Mouse (Mus musculus) heart, adult 8-10 months (tissue): ENCODE results near the gene Dpm3. TPM values are rescaled to one million over a fixed set of nuclear protein-coding genes. Genes with fewer than 3 reads are reported as not detected.

Source experiments
- DNase-seq: peaks from one replicate; pipeline ENCODE4 v3.0.0; 2022; ENCODE audit warnings: low spot score
- total RNA-seq, 4 experiments: library from RNA; stranded (reverse); gene quantifications; 2 replicates each; pipeline ENCODE4 v1.2.4; 2022

Dpm3 gene
- total RNA-seq, 4 experiments from 2014 or later = 49.1 to 65.7 (median 53.6) TPM

DNA sequence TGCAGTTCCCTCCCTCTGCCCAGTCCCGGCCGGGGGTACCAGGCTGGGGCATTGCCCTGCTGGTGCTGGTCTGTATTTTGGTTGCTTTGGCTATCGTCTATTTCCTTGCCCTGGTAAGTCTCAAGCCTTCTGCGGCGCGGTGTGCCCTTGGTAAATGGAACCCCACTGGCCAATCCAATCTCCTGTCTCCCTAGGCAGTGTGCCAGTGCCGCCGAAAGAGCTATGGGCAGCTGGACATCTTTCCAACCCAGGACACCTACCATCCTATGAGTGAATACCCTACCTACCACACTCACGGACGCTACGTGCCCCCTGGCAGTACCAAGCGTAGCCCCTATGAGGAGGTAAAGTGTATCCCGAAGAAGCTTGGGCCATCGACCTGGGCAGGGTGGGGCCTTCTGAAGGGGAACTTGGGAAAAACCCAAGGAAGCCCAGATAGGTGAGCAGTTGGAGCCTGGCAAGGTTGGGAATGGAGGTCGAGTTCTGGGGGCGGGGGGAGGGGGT, 27.3 kb upstream of the Dpm3 start:
- no peak for DNase-seq

- no peak for DNase-seq
Measured at GRCm38 (mm10) chr3:89232614-89233013, 26.5 kb upstream of the Dpm3 start.

- DNase-seq = no peak
Measured at GRCm38 (mm10) chr3:89233562-89234110, 25.5 kb upstream of the Dpm3 start.

DNA sequence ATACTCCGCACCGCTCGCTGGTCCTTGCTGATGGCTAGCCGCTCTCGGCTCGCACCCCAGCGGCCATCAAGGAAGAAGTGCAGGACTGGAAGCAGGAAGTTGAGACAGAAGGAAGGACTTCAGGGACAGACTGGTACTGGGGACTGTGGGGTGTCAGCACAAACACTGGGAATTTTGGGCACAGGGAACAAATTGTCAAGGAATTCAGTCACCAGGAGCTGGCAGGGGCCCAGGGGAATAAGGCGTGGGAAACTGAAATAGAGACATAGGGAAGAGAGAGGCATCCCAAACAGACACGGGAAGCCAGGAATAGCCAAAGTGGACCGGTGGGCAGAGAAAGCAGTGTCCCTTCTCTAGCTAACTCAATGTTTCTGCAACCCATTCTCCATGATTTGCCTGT, 22.6 kb upstream of the Dpm3 start:
- no peak for DNase-seq

DNA sequence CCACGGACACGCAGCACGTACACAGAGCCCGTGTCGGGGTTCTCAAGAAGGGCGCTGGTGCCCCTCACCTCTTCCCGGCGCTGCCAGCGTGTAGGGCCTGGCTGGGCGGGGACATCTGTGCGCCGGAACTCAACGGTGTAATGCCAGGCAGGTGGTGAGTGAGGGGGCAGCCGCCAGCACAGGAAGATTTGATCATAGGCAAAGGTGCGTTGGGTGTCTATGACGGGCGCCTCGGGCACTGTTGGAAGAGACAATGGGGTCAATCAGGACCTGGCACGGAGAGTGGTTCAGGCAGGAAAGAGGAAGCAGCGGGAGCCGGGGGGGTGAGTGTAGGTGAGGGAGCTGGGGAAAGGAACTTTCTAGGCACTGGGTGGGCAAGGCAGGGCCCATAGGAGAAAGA, 21.5 kb upstream of the Dpm3 start:
- DNase-seq = no peak

DNA sequence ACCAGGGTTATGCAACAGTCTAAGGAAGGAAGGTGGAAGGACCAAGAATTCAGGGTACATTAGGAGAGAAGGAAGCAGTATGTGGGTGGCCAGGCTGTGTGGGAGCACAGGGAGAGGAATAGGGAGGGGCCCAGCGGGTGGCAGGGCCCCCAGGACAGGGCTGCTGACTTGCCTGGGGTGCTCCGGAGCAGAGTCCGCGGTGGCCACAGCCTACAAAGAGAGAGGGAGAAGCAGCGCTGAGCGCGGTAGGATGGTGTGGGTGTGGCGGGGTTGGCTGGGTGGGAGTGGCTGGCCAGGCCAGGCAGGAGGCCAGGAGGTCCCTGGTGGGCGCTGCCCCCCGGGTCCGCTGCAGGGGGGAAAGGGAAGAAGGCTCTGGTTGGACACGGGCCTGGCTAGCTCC, 20.7 kb upstream of the Dpm3 start:
- no peak for DNase-seq

GRCm38 (mm10) chr3:89242331-89242895, 16.7 kb upstream of the Dpm3 start:
- DNase-seq = peak; percentile 53

- DNase-seq = no peak
Measured at GRCm38 (mm10) chr3:89243609-89244008, 15.5 kb upstream of the Dpm3 start.

- no peak for DNase-seq
Measured at GRCm38 (mm10) chr3:89244158-89244981, 14.8 kb upstream of the Dpm3 start.

GRCm38 (mm10) chr3:89244982-89245687, 14.0 kb upstream of the Dpm3 start:
- DNase-seq = no peak

DNA sequence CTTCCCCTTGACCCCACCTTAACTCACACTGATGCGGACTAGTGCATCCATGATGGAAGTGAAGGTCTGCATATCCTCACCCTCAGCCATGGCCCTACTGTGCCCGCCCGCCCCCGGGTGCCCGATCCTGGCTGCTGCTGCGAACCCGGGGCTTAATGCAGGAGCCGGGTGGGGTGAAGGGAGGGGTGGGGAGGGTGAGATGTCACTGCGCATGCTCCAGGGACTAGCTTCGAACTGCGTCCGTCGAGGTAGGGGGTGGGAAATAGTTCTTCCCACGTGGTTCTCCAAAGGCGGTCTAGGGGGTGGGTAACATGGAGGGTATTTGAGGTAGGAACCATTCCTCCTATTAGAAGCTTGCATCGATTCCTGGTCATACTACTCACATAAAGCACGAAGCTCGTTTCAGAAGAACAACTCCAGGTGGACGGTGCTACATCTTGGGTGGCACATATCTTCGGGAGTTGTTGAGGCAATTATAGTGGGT, 13.4 kb upstream of the Dpm3 start, which contains the start of gene Krtcap2:
Gene Krtcap2, plus strand, starts transcription at position 279 of the 484 bp plus-strand sequence.
- DNase-seq = peak; percentile 39

DNA sequence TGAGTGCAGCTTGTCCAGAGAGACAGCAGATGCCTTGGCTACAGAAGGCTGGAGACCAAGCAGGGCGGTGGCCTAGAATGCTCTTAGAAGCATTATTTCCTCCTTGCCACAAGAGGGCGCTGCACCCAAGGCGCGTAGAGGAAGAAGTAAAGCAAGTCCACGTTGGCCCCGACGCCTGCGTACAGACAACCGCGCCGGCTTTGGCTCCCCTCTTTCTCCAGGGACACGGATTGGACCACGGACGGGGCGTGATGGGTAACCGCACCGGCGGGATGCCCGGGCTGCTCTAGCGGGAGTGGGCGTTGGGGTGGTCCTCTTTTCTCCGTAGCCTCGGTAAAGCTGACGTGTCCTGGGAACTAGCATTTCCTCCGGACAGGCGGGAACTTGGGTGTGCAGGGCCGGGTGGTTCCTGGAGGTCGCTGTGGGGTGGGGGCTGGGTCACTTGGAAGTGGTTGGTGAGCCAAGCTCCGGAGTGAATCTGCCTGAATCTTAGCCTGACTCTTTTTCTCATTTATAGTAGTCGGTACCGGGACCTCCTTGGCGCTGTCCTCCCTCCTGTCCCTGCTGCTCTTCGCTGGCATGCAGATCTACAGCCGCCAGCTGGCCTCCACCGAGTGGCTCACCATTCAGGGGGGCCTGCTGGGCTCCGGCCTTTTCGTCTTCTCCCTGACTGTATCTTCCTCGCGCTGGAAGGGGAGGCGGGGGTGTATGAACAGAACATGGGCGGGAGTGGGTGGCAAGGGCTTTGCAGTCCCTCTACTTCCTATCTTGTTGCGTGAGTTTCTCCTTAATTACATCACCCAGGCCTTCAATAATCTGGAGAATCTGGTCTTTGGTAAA, 12.7 kb upstream of the Dpm3 start, which contains the start of gene Trim46:
Gene Trim46, minus strand, starts transcription at position 49 of the 840 bp plus-strand sequence.
- DNase-seq = peak; percentile 91

GRCm38 (mm10) chr3:89247466-89247865, 11.7 kb upstream of the Dpm3 start:
- no peak for DNase-seq

GRCm38 (mm10) chr3:89250435-89251040, 8.6 kb upstream of the Dpm3 start:
- peak; percentile 75 for DNase-seq

DNA sequence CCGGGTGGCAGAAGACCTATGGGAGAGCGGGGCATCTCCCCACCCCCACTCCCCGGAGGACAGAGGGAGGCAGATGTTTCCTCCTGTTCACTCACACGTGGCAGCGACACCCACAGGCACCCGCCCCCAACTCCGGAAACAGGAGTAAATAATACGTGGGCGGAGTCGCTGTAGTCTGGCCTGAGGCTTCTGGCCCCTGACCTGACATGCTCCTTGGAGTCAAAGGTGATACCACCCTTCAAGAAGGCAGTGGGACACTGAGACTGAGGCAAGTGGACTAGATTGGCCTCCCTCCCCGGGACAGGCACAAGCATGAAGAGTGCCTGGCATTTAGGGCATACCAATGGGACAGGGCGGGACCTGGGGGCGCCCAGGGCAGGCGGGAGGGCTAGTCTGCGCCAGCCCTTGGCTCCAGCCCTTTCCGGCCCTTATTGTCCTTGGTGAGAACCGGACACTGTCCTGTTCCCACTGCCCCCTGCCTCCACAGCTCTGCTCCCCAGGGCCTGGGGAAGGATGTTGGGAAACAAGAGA, 7.7 kb upstream of the Dpm3 start:
- peak; percentile 85 for DNase-seq

DNA sequence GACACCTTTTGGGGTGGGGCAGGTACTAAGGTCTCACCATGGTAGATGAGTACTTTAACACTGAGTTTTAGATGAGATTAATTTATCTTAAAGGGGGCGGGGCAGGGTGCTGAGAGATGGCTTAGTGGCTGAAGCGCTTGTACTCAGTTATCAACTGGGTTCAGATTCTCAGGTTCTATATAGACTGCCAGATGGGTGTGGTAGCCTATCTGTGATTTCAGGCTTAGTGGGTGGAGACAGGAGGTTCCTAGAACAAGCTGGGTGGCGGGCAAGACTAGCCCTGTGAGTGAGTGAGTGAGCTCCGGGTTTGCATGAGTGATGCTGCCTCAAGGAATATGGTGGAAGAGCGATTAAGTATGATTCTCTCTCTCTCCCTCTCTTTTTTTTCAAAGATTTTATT, 4.2 kb upstream of the Dpm3 start:
- DNase-seq = no peak

DNA sequence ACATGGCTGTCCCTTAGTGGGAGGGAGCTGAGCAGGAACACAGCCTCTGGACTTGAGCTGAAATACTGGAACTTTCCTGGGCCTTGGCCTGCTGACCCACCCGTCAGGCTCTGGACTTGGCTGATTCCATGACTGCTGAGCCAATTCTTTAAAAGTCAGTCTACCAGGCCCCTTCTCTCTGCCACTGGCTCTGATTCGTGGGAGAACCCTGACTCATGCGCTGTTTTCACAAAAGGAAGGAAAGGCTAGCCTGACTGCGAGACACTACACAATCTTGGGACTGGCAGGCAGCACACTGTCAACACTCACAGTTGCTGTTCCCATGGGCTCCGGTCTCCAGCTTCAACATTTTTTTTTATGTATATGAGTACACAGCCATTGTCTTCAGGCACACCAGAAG, 3.0 kb upstream of the Dpm3 start:
- no peak for DNase-seq

GRCm38 (mm10) chr3:89260211-89260610, 1.1 kb downstream of the Dpm3 start:
- no peak for DNase-seq

- peak; percentile 56 for DNase-seq
Measured at GRCm38 (mm10) chr3:89262417-89262816, 3.3 kb downstream of the Dpm3 start.

GRCm38 (mm10) chr3:89266439-89266893, 7.3 kb downstream of the Dpm3 start:
- peak; percentile 84 for DNase-seq
